In genomic region chr7:44853065-44853464, GRCm38 (mm10) we compare ENCODE assay signal across 12 mouse cellular contexts. TPM values are rescaled to one million over a fixed set of nuclear protein-coding genes. Genes with fewer than 3 reads are reported as not detected.
DNase-seq lines count a peak whose midpoint lies in the region; ATAC-seq and TF ChIP-seq lines count a peak whose summit lies in the region.
"Had no signal": no experiment of that assay in that cellular context is flagged by ENCODE, and none has a peak within 500 bp of the region (broad histone marks: within the 10 kb centered on the region; RNA-seq: fewer than 3 reads in every experiment).

No protein-coding gene starts in this region.

- no peak overlapping the region for H3K9ac ChIP-seq in heart, postnatal 0 days (replicated peaks; ENCODE audit: low read depth, low read length)
- no peak overlapping the region for H3K9ac ChIP-seq in CH12.LX (ENCODE audit: insufficient read depth, low read depth)
- peak overlapping the region; percentile 90; the same call in 1 of the 2 replicates for H3K9ac ChIP-seq in liver, embryonic 12.5 days

- peaks cover 29% of the 10 kb centered on the region for H3K4me1 ChIP-seq in heart, postnatal 0 days (ENCODE audit: control insufficient read depth, insufficient read depth)
- peaks cover 18 to 50% of the 10 kb centered on the region in 2 experiments for H3K4me1 ChIP-seq in CH12.LX (ENCODE audit: control insufficient read depth in 1 of 2, insufficient read depth in 2 of 2)
- peaks cover 69% of the 10 kb centered on the region for H3K4me1 ChIP-seq in liver, embryonic 12.5 days

- intact Hi-C loops in heart, postnatal 25 days (cut with DNase I): no loop called here
- intact Hi-C loops in left cerebral cortex, postnatal 10 days (cut with DNase I): no loop called here

- ATAC-seq in heart, postnatal 0 days (ENCODE audit: insufficient read depth, low read depth): no peak
- no peak for ATAC-seq in liver, embryonic 12.5 days

- TF ChIP-seq RAD21 in CH12.LX (IDR thresholded peaks at IDR 0.05; ENCODE audit: low read depth, low read length): no peak

- TF ChIP-seq EP300 in heart, postnatal 0 days (IDR thresholded peaks at IDR 0.05; ENCODE audit: low read depth): no peak
- TF ChIP-seq EP300 in CH12.LX (IDR thresholded peaks at IDR 0.05; ENCODE audit: low read length): no peak

- H3K36me3 ChIP-seq in heart, postnatal 0 days (replicated peaks; ENCODE audit: control insufficient read depth, insufficient read depth, low read length): 0 out of 2 replicates have a peak, but pooled peaks cover 4% of the 10 kb centered on the region
- H3K36me3 ChIP-seq in CH12.LX (replicated peaks in 1 of 2; ENCODE audit: control insufficient read depth in 1 of 2, insufficient read depth in 1 of 2, low read length in 1 of 2): peaks cover 8 to 24% of the 10 kb centered on the region in 2 experiments
- H3K36me3 ChIP-seq in liver, embryonic 12.5 days: peaks cover 23% of the 10 kb centered on the region

- TF ChIP-seq CTCF in heart, postnatal 0 days (IDR thresholded peaks at IDR 0.05; ENCODE audit: low read depth): no peak
- TF ChIP-seq CTCF in CH12.LX (conservative IDR thresholded peaks at IDR 0.05 in 1 of 2, IDR thresholded peaks at IDR 0.05 in 1 of 2; ENCODE audit: low read depth in 2 of 2, low read length in 2 of 2): no peak

- H3K79me2 ChIP-seq in CH12.LX (replicated peaks; ENCODE audit: control insufficient read depth, extremely low read depth, insufficient read depth, poor library complexity, severe bottlenecking): peaks cover 23% of the 10 kb centered on the region

- 0 out of 2 replicates have a peak overlapping the region, but pooled peaks have one; percentile 63 for H3K4me3 ChIP-seq in heart, postnatal 0 days (ENCODE audit: low read depth, low read length)
- no peak overlapping the region for H3K4me3 ChIP-seq in CH12.LX (replicated peaks in 1 of 3; ENCODE audit: low read depth in 2 of 3, low read length in 2 of 3, poor library complexity in 1 of 3)
- 0 out of 2 replicates have a peak overlapping the region, but pooled peaks have one; percentile 72 for H3K4me3 ChIP-seq in liver, embryonic 12.5 days

- TF ChIP-seq POLR2A in CH12.LX (IDR thresholded peaks at IDR 0.05; ENCODE audit: low read depth, low read length): no peak

- dilution Hi-C loops in CH12.LX (cut with MboI; ENCODE audit: extremely low pct_ligation_motif_present, extremely low pct_unique_long_range_greater_than_20kb, low sequenced_read_pairs): no loop called here

- in situ Hi-C loops in CH12.LX (cut with MboI; ENCODE audit: low pct_ligation_motif_present, low pct_unique_long_range_greater_than_20kb, low sequenced_read_pairs): loop anchor here (10.0 kb wide), 1 partner anchor 102 kb away; no protein-coding TSS in a partner anchor

- DNase-seq in adrenal gland, adult 2 months: peak; percentile 33
- no peak for DNase-seq in adrenal gland, adult 18-20 months (ENCODE audit: low spot score in 2 of 2)
- no peak for DNase-seq in heart, postnatal 0 days (ENCODE audit: low spot score)
- DNase-seq in heart, postnatal 25 days (ENCODE audit: low spot score): no peak
- DNase-seq in CH12.LX (ENCODE audit: extremely low read depth): no peak
- DNase-seq in left cerebral cortex, postnatal 10 days (ENCODE audit: extremely low spot score in 1 of 2, low spot score in 2 of 2): no peak
- no peak for DNase-seq in spleen, postnatal 36 days (ENCODE audit: low spot score in 2 of 2)
- DNase-seq: cerebellum, adult 11 months; spleen, adult 18-20 months; thymus, postnatal 36 days had no signal

- WGBS in heart, postnatal 0 days: 84% methylated on average over 2 of the region's 2 CpGs
- 93% methylated on average over 2 of the region's 2 CpGs for WGBS in liver, embryonic 12.5 days (ENCODE audit: insufficient replicate concordance)

- no peak overlapping the region for H3K27ac ChIP-seq in heart, postnatal 0 days (ENCODE audit: low read depth)
- H3K27ac ChIP-seq in CH12.LX (ENCODE audit: insufficient read depth, low read depth): no peak overlapping the region
- H3K27ac ChIP-seq in liver, embryonic 12.5 days: peak overlapping the region; percentile 97

- H3K4me2 ChIP-seq in heart, postnatal 0 days (ENCODE audit: low read depth, low read length): no peak overlapping the region
- no peak overlapping the region for H3K4me2 ChIP-seq in CH12.LX (ENCODE audit: insufficient read depth, low read depth, poor library complexity, severe bottlenecking)
- H3K4me2 ChIP-seq in liver, embryonic 12.5 days: peak overlapping the region; percentile 89

- no peaks in the 10 kb centered on the region for H3K9me3 ChIP-seq in heart, postnatal 0 days (replicated peaks; ENCODE audit: control insufficient read depth, low read length)
- no peaks in the 10 kb centered on the region for H3K9me3 ChIP-seq in CH12.LX (replicated peaks; ENCODE audit: low read length)
- no peaks in the 10 kb centered on the region for H3K9me3 ChIP-seq in liver, embryonic 12.5 days (replicated peaks)
- H3K9me3 ChIP-seq: embryonic facial prominence, embryonic 12.5 days had no signal

- no peaks in the 10 kb centered on the region for H3K27me3 ChIP-seq in heart, postnatal 0 days (ENCODE audit: control insufficient read depth, insufficient read depth, low read length)
- H3K27me3 ChIP-seq in CH12.LX (replicated peaks): no peaks in the 10 kb centered on the region
- no peaks in the 10 kb centered on the region for H3K27me3 ChIP-seq in liver, embryonic 12.5 days (replicated peaks)
- H3K27me3 ChIP-seq: embryonic facial prominence, embryonic 12.5 days had no signal

RNA-seq across cellular contexts. Expression of gene Pnkp, which starts 3.9 kb away (rescaled TPM):
- total RNA-seq in adrenal gland, adult 2 months (2021): 10 to 100 TPM; 36.3 to 42.8 TPM
- polyA plus RNA-seq in adrenal gland, adult 2 months (2012; rRNA removed): 79.5 and 90.0 TPM in 2 replicates
- 10 to 100 TPM; 33.8 to 40.8 TPM for total RNA-seq in adrenal gland, adult 18-20 months (2021)
- total RNA-seq in heart, postnatal 0 days (2014; rRNA removed; ENCODE audit: low replicate concordance): 43.6 and 45.9 TPM in 2 replicates
- 24.5 and 27.2 TPM in 2 replicates for polyA plus RNA-seq in heart, postnatal 0 days (2015; fragmentation: Nextera tagmentation; extraction: Ambion mirVana)
- total RNA-seq in heart, postnatal 25 days (2021): 10 to 100 TPM; 16.0 to 16.6 TPM
- total RNA-seq in CH12.LX (2012; rRNA removed): 35.9 and 41.6 TPM in 2 replicates
- 14.8 and 15.3 TPM in 2 replicates for total RNA-seq in CH12.LX (2014; rRNA removed)
- 20.7 and 22.2 TPM in 2 replicates for polyA plus RNA-seq in CH12.LX (2012; ENCODE audit: insufficient read length, low read depth)
- polyA plus RNA-seq in liver, embryonic 12.5 days (2016; fragmentation: Nextera tagmentation; extraction: Ambion mirVana): 26.1 and 26.7 TPM in 2 replicates
- total RNA-seq in left cerebral cortex, postnatal 10 days (2021): 10 to 100 TPM; 28.1 to 31.1 TPM

RNA-seq across cellular contexts. Expression of gene Tbc1d17, which starts 4.2 kb away (rescaled TPM):
- 10 to 100 TPM; 51.0 to 72.6 TPM for total RNA-seq in adrenal gland, adult 2 months (2021)
- polyA plus RNA-seq in adrenal gland, adult 2 months (2012; rRNA removed): 180 and 223 TPM in 2 replicates
- total RNA-seq in adrenal gland, adult 18-20 months (2021): 10 to 100 TPM; 48.1 to 60.2 TPM
- total RNA-seq in heart, postnatal 0 days (2014; rRNA removed; ENCODE audit: low replicate concordance): 43.5 and 101 TPM in 2 replicates
- polyA plus RNA-seq in heart, postnatal 0 days (2015; fragmentation: Nextera tagmentation; extraction: Ambion mirVana): 51.7 and 57.5 TPM in 2 replicates
- 10 to 100 TPM; 44.3 to 47.0 TPM for total RNA-seq in heart, postnatal 25 days (2021)
- total RNA-seq in CH12.LX (2012; rRNA removed) (32.4 and 40.5 TPM in 2 replicates), CH12.LX (2014; rRNA removed) (31.9 and 35.5 TPM in 2 replicates)
- polyA plus RNA-seq in CH12.LX (2012; ENCODE audit: insufficient read length, low read depth): 38.5 and 41.9 TPM in 2 replicates
- polyA plus RNA-seq in liver, embryonic 12.5 days (2016; fragmentation: Nextera tagmentation; extraction: Ambion mirVana): 34.4 and 39.6 TPM in 2 replicates
- total RNA-seq in left cerebral cortex, postnatal 10 days (2021): 10 to 100 TPM; 43.2 to 61.0 TPM

RNA-seq across cellular contexts. Expression of gene Akt1s1, which starts 4.3 kb away (rescaled TPM):
- total RNA-seq in adrenal gland, adult 2 months (2021): 100 to 1,000 TPM; 117 TPM
- polyA plus RNA-seq in adrenal gland, adult 2 months (2012; rRNA removed): 650 and 890 TPM in 2 replicates
- 100 to 1,000 TPM in 1 of 2 experiments, 10 to 100 TPM in 1; 86.3 to 128 TPM for total RNA-seq in adrenal gland, adult 18-20 months (2021)
- 81.8 and 137 TPM in 2 replicates for total RNA-seq in heart, postnatal 0 days (2014; rRNA removed; ENCODE audit: low replicate concordance)
- polyA plus RNA-seq in heart, postnatal 0 days (2015; fragmentation: Nextera tagmentation; extraction: Ambion mirVana): 91.3 and 91.8 TPM in 2 replicates
- total RNA-seq in heart, postnatal 25 days (2021): 10 to 100 TPM; 61.8 to 75.9 TPM
- total RNA-seq in CH12.LX (2012; rRNA removed) (21.7 and 24.2 TPM in 2 replicates), CH12.LX (2014; rRNA removed) (8.5 and 9.5 TPM in 2 replicates)
- 23.3 and 23.4 TPM in 2 replicates for polyA plus RNA-seq in CH12.LX (2012; ENCODE audit: insufficient read length, low read depth)
- polyA plus RNA-seq in liver, embryonic 12.5 days (2016; fragmentation: Nextera tagmentation; extraction: Ambion mirVana): 42.7 and 45.3 TPM in 2 replicates
- 10 to 100 TPM; 69.6 to 74.9 TPM for total RNA-seq in left cerebral cortex, postnatal 10 days (2021)

RNA-seq across cellular contexts. Expression of gene Ptov1, which starts 16.5 kb away (rescaled TPM):
- total RNA-seq in adrenal gland, adult 2 months (2021): 100 to 1,000 TPM; 227 TPM
- polyA plus RNA-seq in adrenal gland, adult 2 months (2012; rRNA removed): 492 and 493 TPM in 2 replicates
- total RNA-seq in adrenal gland, adult 18-20 months (2021): 100 to 1,000 TPM; 232 to 253 TPM
- 335 and 364 TPM in 2 replicates for total RNA-seq in heart, postnatal 0 days (2014; rRNA removed; ENCODE audit: low replicate concordance)
- 246 and 248 TPM in 2 replicates for polyA plus RNA-seq in heart, postnatal 0 days (2015; fragmentation: Nextera tagmentation; extraction: Ambion mirVana)
- total RNA-seq in heart, postnatal 25 days (2021): 100 to 1,000 TPM; 153 to 165 TPM
- total RNA-seq in CH12.LX (2012; rRNA removed) (11.5 and 16.8 TPM in 2 replicates), CH12.LX (2014; rRNA removed) (5.7 and 7.8 TPM in 2 replicates)
- polyA plus RNA-seq in CH12.LX (2012; ENCODE audit: insufficient read length, low read depth): 15.5 and 21.0 TPM in 2 replicates
- 114 and 121 TPM in 2 replicates for polyA plus RNA-seq in liver, embryonic 12.5 days (2016; fragmentation: Nextera tagmentation; extraction: Ambion mirVana)
- total RNA-seq in left cerebral cortex, postnatal 10 days (2021): 100 to 1,000 TPM; 251 to 269 TPM

RNA-seq across cellular contexts. Expression of gene Atf5, which starts 36.6 kb away (rescaled TPM):
- 100 to 1,000 TPM; 136 to 166 TPM for total RNA-seq in adrenal gland, adult 2 months (2021)
- polyA plus RNA-seq in adrenal gland, adult 2 months (2012; rRNA removed): 494 and 666 TPM in 2 replicates
- 100 to 1,000 TPM; 136 to 217 TPM for total RNA-seq in adrenal gland, adult 18-20 months (2021)
- 5.6 and 16.0 TPM in 2 replicates for total RNA-seq in heart, postnatal 0 days (2014; rRNA removed; ENCODE audit: low replicate concordance)
- 3.0 and 3.5 TPM in 2 replicates for polyA plus RNA-seq in heart, postnatal 0 days (2015; fragmentation: Nextera tagmentation; extraction: Ambion mirVana)
- 10 to 100 TPM; 63.7 to 64.5 TPM for total RNA-seq in heart, postnatal 25 days (2021)
- total RNA-seq in CH12.LX (2012; rRNA removed): 34.0 and 71.1 TPM in 2 replicates
- total RNA-seq in CH12.LX (2014; rRNA removed): 12.0 and 13.4 TPM in 2 replicates
- polyA plus RNA-seq in CH12.LX (2012; ENCODE audit: insufficient read length, low read depth): 82.3 and 84.5 TPM in 2 replicates
- polyA plus RNA-seq in liver, embryonic 12.5 days (2016; fragmentation: Nextera tagmentation; extraction: Ambion mirVana): 5.4 and 5.7 TPM in 2 replicates
- total RNA-seq in left cerebral cortex, postnatal 10 days (2021): 10 to 100 TPM; 23.6 to 24.1 TPM

Comparison
In these comparisons a context has a peak if more than half of its experiments do, and no peak if none do; other contexts are left out.
1. H3K4me3 ChIP-seq: peak in heart, postnatal 0 days (single experiment) and liver, embryonic 12.5 days (single experiment); none in CH12.LX (0 of 3).